Mouse (Mus musculus) bone marrow macrophage, adult 2 months (primary cell): Measurements from ENCODE around the gene Tardbp.

Experiments
- CTCF ChIP-seq: IDR thresholded peaks from 2 replicates; pipeline ENCODE4 v1.5.1; 2012; ENCODE audit warnings: low read depth, mild to moderate bottlenecking, low read length, moderate library complexity
- POLR2A ChIP-seq: IDR thresholded peaks from 2 replicates; pipeline ENCODE4 v1.6.1; 2012; ENCODE audit warnings: mild to moderate bottlenecking, low read depth, low read length, borderline replicate concordance

GRCm38 (mm10) chr4:148603376-148604139, 23.3 kb downstream of the Tardbp start:
- TF ChIP-seq CTCF (no peak), POLR2A (no peak)
